Mouse (Mus musculus): ENCODE measurements at regions not wholly inside any gene's neighbourhood (a gene's known extent, or its start where the extent isn't known, plus 50 kb on each side); places are given as distances from the start of the nearest gene placed in this dataset.

DNA sequence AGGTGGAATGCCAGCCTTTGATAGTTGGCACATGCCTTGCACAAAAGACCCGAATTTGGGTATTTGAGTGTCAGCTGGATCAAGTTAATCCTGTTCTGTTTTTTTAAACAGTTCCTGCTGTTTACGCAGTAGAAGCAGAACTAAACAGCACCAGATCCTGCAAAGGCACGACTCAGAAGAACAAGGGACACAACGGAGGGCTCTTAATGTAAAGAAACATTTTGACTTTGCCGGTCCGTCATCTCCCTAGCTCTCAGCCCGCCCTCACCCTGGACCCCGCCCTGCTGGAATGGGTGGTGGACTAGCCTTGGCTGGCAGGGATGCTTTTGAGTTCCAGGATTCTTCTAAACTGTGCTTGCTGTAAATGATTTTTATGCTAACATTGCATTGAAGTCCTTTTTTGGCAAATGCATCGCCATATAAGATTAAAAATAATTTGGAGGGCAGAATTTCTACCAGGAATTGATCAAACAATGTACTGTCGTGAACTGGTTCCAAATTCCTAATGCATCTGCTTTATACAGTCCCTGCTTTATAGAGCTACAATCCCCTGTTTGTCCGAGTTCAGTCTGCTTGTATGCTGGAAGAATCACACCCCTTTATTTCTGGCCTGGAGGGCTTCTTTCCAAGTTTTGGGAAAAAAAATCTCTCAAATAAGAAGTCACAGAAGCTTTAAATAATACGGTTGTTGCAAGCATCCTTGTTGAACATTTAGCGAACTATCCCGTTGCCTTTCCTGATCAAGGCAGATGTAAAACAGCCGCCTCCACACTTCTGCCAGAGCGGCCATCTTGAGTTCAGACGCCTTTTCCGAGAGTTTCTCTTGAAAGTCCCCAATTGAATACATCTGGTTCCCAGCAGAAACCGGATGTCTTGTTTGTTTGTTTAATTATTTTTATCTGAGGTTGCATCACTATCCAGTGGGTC, 308.2 kb downstream of the Pten start:
- TF ChIP-seq POLR2A (IDR thresholded peaks at IDR 0.05; ENCODE audit: borderline replicate concordance, extremely low read depth, low read depth, low read length): no peak
- no peak for TF ChIP-seq CTCF (IDR thresholded peaks at IDR 0.05; ENCODE audit: insufficient read depth, low read length)
